Mouse (Mus musculus): ENCODE results near the gene Mtch1.

- TF ChIP-seq ZC3H11A (IDR thresholded peaks at IDR 0.05; ENCODE audit: low read depth, low read length) (no peak), RAD21 (IDR thresholded peaks at IDR 0.05; ENCODE audit: low read depth, low read length) (no peak), CTCF (IDR thresholded peaks at IDR 0.05 in 2 of 3, conservative IDR thresholded peaks at IDR 0.05 in 1 of 3; ENCODE audit: control insufficient read depth in 1 of 3, insufficient read depth in 1 of 3, low read depth in 2 of 3, low read length in 3 of 3, poor library complexity in 1 of 3, severe bottlenecking in 1 of 3) (no peak), UBTF (IDR thresholded peaks at IDR 0.05; ENCODE audit: borderline replicate concordance, insufficient read depth, low read depth, low read length) (no peak), JUND (IDR thresholded peaks at IDR 0.05; ENCODE audit: low read depth, low read length) (no peak), POLR2A (IDR thresholded peaks at IDR 0.05; ENCODE audit: control insufficient read depth in 1 of 2, insufficient read depth in 1 of 2, low read depth in 1 of 2, low read length in 2 of 2, poor library complexity in 1 of 2) (no peak)
Measured at GRCm38 (mm10) chr17:29346496-29347125, 1.1 kb downstream of the Mtch1 start.
